8 mouse cellular contexts compared by ENCODE assay signal in genomic region chr8:79208691-79209640, GRCm38 (mm10). TPM values are rescaled to one million over a fixed set of nuclear protein-coding genes. Genes with fewer than 3 reads are reported as not detected.
A peak's percentile ranks its signal among the peaks of the same experiment; 100 is the strongest.
DNase-seq lines count a peak whose midpoint lies in the region; ATAC-seq and TF ChIP-seq lines count a peak whose summit lies in the region.

No protein-coding gene starts in this region.

- no peaks in the 10 kb centered on the region for H3K36me3 ChIP-seq in forebrain, embryonic 14.5 days (ENCODE audit: control insufficient read depth, insufficient read depth, low read length)
- no peaks in the 10 kb centered on the region for H3K36me3 ChIP-seq in hindbrain, embryonic 11.5 days (ENCODE audit: control insufficient read depth, insufficient read depth, low read length)
- no peaks in the 10 kb centered on the region for H3K36me3 ChIP-seq in limb, embryonic 13.5 days
- H3K36me3 ChIP-seq in myocyte (ENCODE audit: control insufficient read depth, insufficient read depth), result no peaks in the 10 kb centered on the region

- H3K4me2 ChIP-seq in forebrain, embryonic 14.5 days (ENCODE audit: low read length), result peak overlapping the region; percentile 66
- H3K4me2 ChIP-seq in hindbrain, embryonic 11.5 days (replicated peaks; ENCODE audit: low read depth, low read length), result peak overlapping the region; percentile 57; the same call in 1 of the 2 replicates
- peak overlapping the region; percentile 66 for H3K4me2 ChIP-seq in limb, embryonic 13.5 days (replicated peaks)
- H3K4me2 ChIP-seq in myocyte (ENCODE audit: low read depth), result peak overlapping the region; percentile 100

- peaks cover 26% of the 10 kb centered on the region for H3K4me1 ChIP-seq in forebrain, embryonic 14.5 days (ENCODE audit: control insufficient read depth, insufficient read depth, low read length)
- H3K4me1 ChIP-seq in hindbrain, embryonic 11.5 days (replicated peaks; ENCODE audit: control insufficient read depth, insufficient read depth, low read length), result peaks cover 7% of the 10 kb centered on the region
- H3K4me1 ChIP-seq in limb, embryonic 13.5 days, result peaks cover 63% of the 10 kb centered on the region

- H3K4me3 ChIP-seq in forebrain, embryonic 14.5 days (ENCODE audit: low read depth, low read length), result no peak overlapping the region
- no peak overlapping the region for H3K4me3 ChIP-seq in hindbrain, embryonic 11.5 days (ENCODE audit: low read depth, low read length)
- peak overlapping the region; percentile 27; the same call in 1 of the 2 replicates for H3K4me3 ChIP-seq in limb, embryonic 13.5 days
- H3K4me3 ChIP-seq in myocyte, result peak overlapping the region; percentile 31

- H3ac ChIP-seq in myocyte (ENCODE audit: control insufficient read depth, insufficient read length), result no peak overlapping the region

- peak overlapping the region; percentile 65 for H3K9ac ChIP-seq in forebrain, embryonic 14.5 days (ENCODE audit: low read length)
- H3K9ac ChIP-seq in hindbrain, embryonic 11.5 days (ENCODE audit: low read depth, low read length), result no peak overlapping the region
- H3K9ac ChIP-seq in limb, embryonic 13.5 days, result peak overlapping the region; percentile 62

- WGBS in forebrain, embryonic 14.5 days, result 12% methylated on average over 15 of the region's 15 CpGs
- WGBS in hindbrain, embryonic 11.5 days, result 12% methylated on average over 15 of the region's 15 CpGs
- 2% methylated on average over 15 of the region's 15 CpGs for WGBS in limb, embryonic 13.5 days

- no peaks in the 10 kb centered on the region for H3K27me3 ChIP-seq in forebrain, embryonic 14.5 days (replicated peaks; ENCODE audit: control insufficient read depth, insufficient read depth, low read length)
- no peaks in the 10 kb centered on the region for H3K27me3 ChIP-seq in hindbrain, embryonic 11.5 days (ENCODE audit: control insufficient read depth, insufficient read depth, low read length)
- H3K27me3 ChIP-seq in limb, embryonic 13.5 days, result no peaks in the 10 kb centered on the region
- no peaks in the 10 kb centered on the region for H3K27me3 ChIP-seq in myocyte (ENCODE audit: control insufficient read depth, insufficient read depth, insufficient read length)

- no peaks in the 10 kb centered on the region for H3K79me2 ChIP-seq in myocyte (ENCODE audit: control insufficient read depth, insufficient read depth)

- no peaks in the 10 kb centered on the region for H3K9me3 ChIP-seq in forebrain, embryonic 14.5 days (replicated peaks; ENCODE audit: control insufficient read depth, low read length)
- no peaks in the 10 kb centered on the region for H3K9me3 ChIP-seq in hindbrain, embryonic 11.5 days (ENCODE audit: control insufficient read depth, low read length)
- no peaks in the 10 kb centered on the region for H3K9me3 ChIP-seq in limb, embryonic 13.5 days

- peak; percentile 44 for DNase-seq in urinary bladder, postnatal 14 days (ENCODE audit: low spot score)
- no peak for DNase-seq in urinary bladder, postnatal 25 days (ENCODE audit: low spot score)
- peak; percentile 74 for DNase-seq in forebrain, embryonic 14.5 days (ENCODE audit: low spot score)
- peak; percentile 51 for DNase-seq in hindbrain, embryonic 11.5 days (ENCODE audit: low spot score)
- no peak for DNase-seq in spleen, postnatal 10 days (ENCODE audit: low spot score in 2 of 2)
- DNase-seq in layer of hippocampus, adult 8-10 months (ENCODE audit: low spot score in 2 of 2), result no peak

- TF ChIP-seq POLR2A in myocyte (IDR thresholded peaks at IDR 0.05; ENCODE audit: insufficient read length, low read depth), result peak; percentile 57

- no peak overlapping the region for H3K27ac ChIP-seq in forebrain, embryonic 14.5 days (ENCODE audit: low read depth, low read length)
- peak overlapping the region; percentile 56; the same call in 1 of the 2 replicates for H3K27ac ChIP-seq in hindbrain, embryonic 11.5 days (ENCODE audit: low read depth, low read length)
- H3K27ac ChIP-seq in limb, embryonic 13.5 days, result peak overlapping the region; percentile 99

- peak; percentile 63 for ATAC-seq in forebrain, embryonic 14.5 days
- ATAC-seq in hindbrain, embryonic 11.5 days (ENCODE audit: low FRiP score), result 0 out of 2 replicates have a peak, but pooled peaks have one; percentile 12
- ATAC-seq in limb, embryonic 13.5 days (ENCODE audit: low FRiP score, low read depth), result peak; percentile 88

TF ChIP-seq in myocyte, 11 proteins besides CTCF, POLR2A, EP300 and RAD21:
- TF ChIP-seq POLR2AphosphoS2 (IDR thresholded peaks at IDR 0.05; ENCODE audit: insufficient read length, low read depth) (peak; percentile 45), MYOD1 (IDR thresholded peaks at IDR 0.05; ENCODE audit: control insufficient read depth in 1 of 3, insufficient read length in 2 of 3, low read depth in 2 of 3) (peak in 2 of 3 experiments; percentile 13 to 15), MYOG (IDR thresholded peaks at IDR 0.05; ENCODE audit: control insufficient read depth in 1 of 3, insufficient read depth in 1 of 3, insufficient read length in 2 of 3, low read depth in 2 of 3) (peak in 1 of 3 experiments; percentile 1), TCF12 (IDR thresholded peaks at IDR 0.05; ENCODE audit: insufficient read depth, poor library complexity, severe bottlenecking) (no peak), USF1 (IDR thresholded peaks at IDR 0.05; ENCODE audit: low read depth) (peak; percentile 74), CEBPB (IDR thresholded peaks at IDR 0.05; ENCODE audit: insufficient read depth, poor library complexity, severe bottlenecking) (no peak), SRF (IDR thresholded peaks at IDR 0.05; ENCODE audit: control insufficient read depth, insufficient read length, low read depth) (peak; percentile 97), MAX (IDR thresholded peaks at IDR 0.05; ENCODE audit: low read depth) (no peak), REST (IDR thresholded peaks at IDR 0.05; ENCODE audit: insufficient read depth, insufficient read length) (no peak), TCF3 (IDR thresholded peaks at IDR 0.05; ENCODE audit: insufficient read length, low read depth) (no peak), E2F4 (IDR thresholded peaks at IDR 0.05; ENCODE audit: insufficient read depth) (no peak)
TF ChIP-seq in myocyte: peak in this region for 5.

RNA-seq across cellular contexts. Expression of gene 1700011L22Rik, which starts 39.4 kb away (rescaled TPM):
- not detected in 2 replicates for polyA plus RNA-seq in forebrain, embryonic 14.5 days (2014; fragmentation: Nextera tagmentation; extraction: Ambion mirVana)
- not detected in 2 replicates for polyA plus RNA-seq in hindbrain, embryonic 11.5 days (2014; fragmentation: Nextera tagmentation; extraction: Ambion mirVana)
- 0.25 TPM in 1 of 2 replicates, not detected in the other for polyA plus RNA-seq in limb, embryonic 13.5 days (2015; fragmentation: Nextera tagmentation; extraction: Ambion mirVana)
- polyA plus RNA-seq in myocyte (2012; fragmentation: generic; extraction: Trizol), result not detected
- not detected for total RNA-seq in layer of hippocampus, adult 8-10 months (2022)

Comparison
In these comparisons a context has a peak if more than half of its experiments do, and no peak if none do; other contexts are left out.
1. DNase-seq: peak in urinary bladder, postnatal 14 days (single experiment), forebrain, embryonic 14.5 days (single experiment) and hindbrain, embryonic 11.5 days (single experiment); none in urinary bladder, postnatal 25 days (single experiment), spleen, postnatal 10 days (0 of 2) and layer of hippocampus, adult 8-10 months (0 of 2).
2. ATAC-seq: peak in every context shown above with its lines; median percentile 88 in limb, embryonic 13.5 days; 63 in forebrain, embryonic 14.5 days; 12 in hindbrain, embryonic 11.5 days.
3. H3K4me3 ChIP-seq: peak in limb, embryonic 13.5 days (single experiment) and myocyte (single experiment); none in forebrain, embryonic 14.5 days (single experiment) and hindbrain, embryonic 11.5 days (single experiment).
4. Peak in every context shown above with its lines, with median percentiles within 50 percentile points of each other: H3K4me2 ChIP-seq.